Mouse (Mus musculus) liver, embryonic 15.5 days (tissue): Measurements from ENCODE around the gene Tmem206. TPM values are rescaled to one million over a fixed set of nuclear protein-coding genes. Genes with fewer than 3 reads are reported as not detected.
A peak's percentile ranks its signal among the peaks of the same experiment; 100 is the strongest.

ENCODE experiments used
- ATAC-seq: fragments of 200-750 bp; cut with Nextera tagmentation; 2 replicates; pipeline ENCODE4 v1.8.0; 2017; ENCODE audit warnings: moderate number of reproducible peaks, mild to moderate bottlenecking, moderate library complexity; ENCODE audit not compliant: insufficient read depth
- H3K27ac ChIP-seq: fragments of 300-500 bp; sonication (generic); replicated peaks from 2 replicates; pipeline ENCODE4 v1.5.1; 2015; ENCODE audit warnings: mild to moderate bottlenecking, inconsistent platforms
- H3K27me3 ChIP-seq: fragments of 300-500 bp; sonication (generic); 2 replicates; pipeline ENCODE4 v1.6.1; 2015; ENCODE audit warnings: mild to moderate bottlenecking, inconsistent platforms
- H3K36me3 ChIP-seq: fragments of 300-500 bp; sonication (generic); replicated peaks from 2 replicates; pipeline ENCODE4 v1.6.1; 2015; ENCODE audit warnings: moderate library complexity, mild to moderate bottlenecking, inconsistent platforms
- H3K4me1 ChIP-seq: fragments of 300-500 bp; sonication (generic); replicated peaks from 2 replicates; pipeline ENCODE4 v1.6.1; 2015; ENCODE audit warnings: inconsistent platforms
- H3K4me2 ChIP-seq: fragments of 300-500 bp; sonication (generic); 2 replicates; pipeline ENCODE4 v1.6.1; 2015; ENCODE audit warnings: moderate library complexity, mild to moderate bottlenecking, inconsistent platforms
- H3K4me3 ChIP-seq: fragments of 300-500 bp; sonication (generic); replicated peaks from 2 replicates; pipeline ENCODE4 v1.5.1; 2015; ENCODE audit warnings: mild to moderate bottlenecking, inconsistent platforms
- H3K9ac ChIP-seq: fragments of 300-500 bp; sonication (generic); 2 replicates; pipeline ENCODE4 v1.6.1; 2015; ENCODE audit warnings: moderate library complexity, mild to moderate bottlenecking, inconsistent platforms
- H3K9me3 ChIP-seq: fragments of 300-500 bp; sonication (generic); replicated peaks from 2 replicates; pipeline ENCODE4 v1.6.1; 2016; ENCODE audit warnings: inconsistent platforms
- WGBS: fragments of 180-500 bp; shearing (Covaris S2); methylation state at CpG from one replicate; pipeline ENCODE4 v1.1.7; 2015; ENCODE audit warnings: mixed read lengths; ENCODE audit not compliant: insufficient replicate concordance; 5-methylcytosine and 5-hydroxymethylcytosine counted together
- polyA plus RNA-seq: library from polyadenylated mRNA; unstranded; fragments of >200 nt; fragmentation: Nextera tagmentation; extraction: Ambion mirVana; gene quantifications from 2 replicates; pipeline ENCODE4 v1.2.1, GENCODE M21; 2015

The Tmem206 gene
- polyA plus RNA-seq, result 6.8 and 6.9 TPM in 2 replicates

DNA sequence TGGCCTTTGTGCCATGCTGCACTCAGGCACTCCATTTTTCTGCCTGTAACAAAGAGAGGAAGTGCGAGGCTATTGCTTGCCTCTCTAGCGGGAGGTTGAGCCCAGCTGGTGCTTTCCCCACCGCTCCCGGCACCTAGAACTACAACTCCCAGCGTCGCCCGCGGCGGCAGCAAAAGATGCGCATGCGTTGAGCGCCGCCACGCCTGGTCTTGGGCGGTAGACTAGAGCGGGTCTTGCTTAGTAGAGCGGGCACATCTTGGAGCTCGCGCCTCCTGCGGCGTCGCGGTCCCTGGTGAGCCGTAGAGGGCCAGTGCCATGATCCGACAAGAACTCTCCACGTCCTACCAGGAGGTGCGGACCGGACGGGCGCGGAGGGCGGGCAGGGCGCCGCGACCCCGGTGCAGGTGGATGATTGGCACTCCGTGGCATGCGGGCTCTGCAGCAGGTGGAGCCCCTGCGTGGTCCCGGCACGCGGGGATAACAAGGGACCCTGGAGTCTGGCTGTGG lies at the start of gene Tmem206:
Gene Tmem206 (plus strand): TSS at position 187 of the 507 bp plus-strand sequence.
- peak within 1 kb of the TSS; percentile 93 for H3K9ac ChIP-seq
- no peaks in the 10 kb centered on the region for H3K27me3 ChIP-seq
- H3K4me3 ChIP-seq, result peak within 1 kb of the TSS; percentile 88
- H3K4me2 ChIP-seq, result peak within 1 kb of the TSS; percentile 100
- WGBS, result under 1% methylated on average over 42 of the region's 42 CpGs
- peak; percentile 93 for ATAC-seq
- H3K27ac ChIP-seq, result peak within 1 kb of the TSS; percentile 79
- H3K36me3 ChIP-seq, result 0 out of 2 replicates have a peak, but pooled peaks cover under 1% of the 10 kb centered on the region
- peaks cover 53% of the 10 kb centered on the region for H3K4me1 ChIP-seq
- no peaks in the 10 kb centered on the region for H3K9me3 ChIP-seq

DNA sequence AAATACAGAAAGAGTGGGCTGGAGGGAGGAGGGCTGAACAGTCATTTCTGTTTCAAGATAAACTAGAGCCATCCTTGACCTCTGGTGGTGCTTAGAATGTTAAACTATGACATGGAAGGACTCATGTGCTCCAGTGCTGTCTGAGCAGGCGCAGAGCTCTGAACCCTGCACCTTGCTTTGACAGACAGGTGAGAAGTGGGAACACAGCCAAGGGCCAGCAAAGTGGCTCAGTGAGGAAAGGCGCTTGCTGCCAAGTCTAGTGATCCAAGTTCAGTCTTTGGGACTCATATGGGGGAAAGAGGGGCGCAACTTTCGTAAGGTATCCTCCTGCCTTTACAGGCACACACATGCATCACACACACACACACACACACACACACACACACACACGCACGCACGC lies 49.5 kb upstream of the Tmem206 start:
- no peak overlapping the region for H3K9ac ChIP-seq
- H3K27me3 ChIP-seq, result no peaks in the 10 kb centered on the region
- ATAC-seq, result no peak
- H3K4me3 ChIP-seq, result no peak overlapping the region
- no peak overlapping the region for H3K27ac ChIP-seq
- 71% methylated on average over 7 of the region's 7 CpGs for WGBS
- H3K4me2 ChIP-seq, result no peak overlapping the region
- H3K36me3 ChIP-seq, result no peaks in the 10 kb centered on the region
- H3K4me1 ChIP-seq, result peaks cover 9% of the 10 kb centered on the region; the same call in 1 of the 2 replicates
- H3K9me3 ChIP-seq, result no peaks in the 10 kb centered on the region

DNA sequence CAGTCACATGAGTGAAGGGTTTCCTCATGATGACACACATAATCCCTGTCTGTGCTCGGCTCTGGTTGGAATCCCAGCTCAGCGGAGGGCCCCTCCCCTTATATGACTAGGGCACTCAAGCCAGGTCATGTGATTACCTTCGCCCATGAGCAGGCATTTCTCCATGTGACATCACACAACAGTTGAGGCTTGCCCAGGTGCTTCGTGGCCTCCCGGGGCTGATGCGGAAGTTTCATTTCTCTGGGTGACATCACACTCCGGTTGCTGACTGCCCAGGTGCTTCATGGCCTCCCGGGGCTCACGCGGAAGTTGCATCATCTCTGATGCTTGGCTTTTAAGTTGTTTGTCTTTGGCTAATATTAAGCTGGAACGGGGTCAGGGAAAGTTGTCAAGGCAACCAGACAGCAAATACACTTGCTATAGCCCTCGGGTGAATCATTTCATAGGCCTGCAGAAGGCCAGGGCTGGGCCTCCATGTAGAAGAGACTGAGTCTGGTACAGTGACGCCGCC lies 48.1 kb upstream of the Tmem206 start:
- Histone ChIP-seq H3K36me3 (no peaks in the 10 kb centered on the region), H3K9ac (no peak overlapping the region), H3K4me3 (no peak overlapping the region), H3K4me2 (peak overlapping the region; percentile 29; the same call in 1 of the 2 replicates), H3K4me1 (peaks cover 9% of the 10 kb centered on the region; the same call in 1 of the 2 replicates), H3K9me3 (no peaks in the 10 kb centered on the region), H3K27me3 (no peaks in the 10 kb centered on the region), H3K27ac (0 out of 2 replicates have a peak overlapping the region, but pooled peaks have one; percentile 24)
- ATAC-seq, result peak; percentile 71
- WGBS, result 58% methylated on average over 14 of the region's 14 CpGs

DNA sequence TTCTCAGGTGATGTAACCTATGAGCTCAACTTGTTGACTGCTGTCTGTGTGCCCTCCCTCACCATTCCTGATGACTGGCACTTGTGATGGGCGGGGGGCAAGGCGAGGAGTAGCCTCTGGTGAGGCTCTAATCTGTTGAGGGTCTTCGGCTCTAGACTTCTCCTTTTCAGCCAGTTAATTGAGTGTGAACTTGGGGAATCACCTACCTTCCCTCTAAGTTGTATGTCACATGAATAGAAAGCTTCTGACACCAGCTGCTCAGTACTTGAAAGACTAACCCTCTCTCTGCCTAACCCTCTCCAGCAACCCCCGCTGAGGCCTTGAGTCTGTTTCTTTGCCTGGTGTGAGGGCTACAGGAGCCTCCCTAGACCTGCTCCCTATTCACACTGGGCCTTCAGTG lies 47.4 kb upstream of the Tmem206 start:
- Histone ChIP-seq H3K27ac (0 out of 2 replicates have a peak overlapping the region, but pooled peaks have one; percentile 24), H3K36me3 (no peaks in the 10 kb centered on the region), H3K27me3 (no peaks in the 10 kb centered on the region), H3K4me1 (peaks cover 13% of the 10 kb centered on the region; the same call in 1 of the 2 replicates), H3K4me3 (no peak overlapping the region), H3K9ac (no peak overlapping the region), H3K9me3 (no peaks in the 10 kb centered on the region), H3K4me2 (no peak overlapping the region)
- ATAC-seq, result no peak
- 58% methylated on average over 4 of the region's 4 CpGs for WGBS

DNA sequence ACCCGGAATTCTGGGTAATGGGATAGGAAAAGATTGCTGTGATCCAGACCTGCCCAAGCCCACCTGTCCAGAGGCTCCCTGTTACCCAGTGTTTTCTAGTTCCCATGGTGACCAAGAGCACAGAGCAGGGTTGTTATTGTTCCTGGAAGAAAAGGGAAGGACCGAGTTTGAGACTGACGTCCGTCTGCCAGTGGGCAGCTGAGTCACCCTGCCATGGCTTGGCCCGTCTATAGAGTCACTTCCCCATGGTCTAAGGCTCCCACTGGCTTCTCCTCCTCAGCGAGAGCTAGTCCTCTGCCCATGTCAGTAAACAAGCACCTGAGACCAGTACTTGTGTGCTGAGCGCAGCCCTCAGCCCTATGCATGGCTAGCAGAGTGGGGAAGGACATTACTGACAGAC lies 44.5 kb upstream of the Tmem206 start:
- no peak overlapping the region for H3K27ac ChIP-seq
- no peak overlapping the region for H3K4me2 ChIP-seq
- H3K9me3 ChIP-seq, result no peaks in the 10 kb centered on the region
- WGBS, result 23% methylated on average over 7 of the region's 7 CpGs
- ATAC-seq, result no peak
- H3K27me3 ChIP-seq, result no peaks in the 10 kb centered on the region
- H3K4me1 ChIP-seq, result peaks cover 15% of the 10 kb centered on the region; the same call in 1 of the 2 replicates
- no peak overlapping the region for H3K4me3 ChIP-seq
- no peak overlapping the region for H3K9ac ChIP-seq
- H3K36me3 ChIP-seq, result no peaks in the 10 kb centered on the region

DNA sequence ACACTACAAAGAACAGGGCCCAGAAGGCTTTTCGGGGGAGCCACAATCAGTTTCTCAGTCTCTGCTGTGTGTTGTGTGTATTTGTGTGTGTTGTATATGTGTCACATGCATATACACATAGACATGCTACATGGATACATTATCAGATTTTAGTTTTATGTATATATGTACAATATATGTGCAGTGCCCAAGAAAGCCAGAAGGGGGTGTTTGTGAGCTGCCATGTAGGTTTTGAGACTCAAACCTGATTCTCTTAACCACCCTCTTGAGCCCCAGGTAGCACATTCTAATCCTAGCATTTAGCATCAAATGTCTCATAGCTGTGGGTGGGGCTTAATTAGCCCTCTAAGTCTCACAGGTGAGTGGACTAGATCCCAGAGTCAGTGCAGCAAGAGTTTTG lies 43.4 kb upstream of the Tmem206 start:
- ATAC-seq, result no peak
- no peak overlapping the region for H3K4me2 ChIP-seq
- no peak overlapping the region for H3K9ac ChIP-seq
- H3K36me3 ChIP-seq, result no peaks in the 10 kb centered on the region
- no peaks in the 10 kb centered on the region for H3K9me3 ChIP-seq
- 76% methylated on average over 1 of the region's 1 CpGs for WGBS
- peaks cover 15% of the 10 kb centered on the region; the same call in 1 of the 2 replicates for H3K4me1 ChIP-seq
- no peak overlapping the region for H3K4me3 ChIP-seq
- H3K27ac ChIP-seq, result no peak overlapping the region
- no peaks in the 10 kb centered on the region for H3K27me3 ChIP-seq

DNA sequence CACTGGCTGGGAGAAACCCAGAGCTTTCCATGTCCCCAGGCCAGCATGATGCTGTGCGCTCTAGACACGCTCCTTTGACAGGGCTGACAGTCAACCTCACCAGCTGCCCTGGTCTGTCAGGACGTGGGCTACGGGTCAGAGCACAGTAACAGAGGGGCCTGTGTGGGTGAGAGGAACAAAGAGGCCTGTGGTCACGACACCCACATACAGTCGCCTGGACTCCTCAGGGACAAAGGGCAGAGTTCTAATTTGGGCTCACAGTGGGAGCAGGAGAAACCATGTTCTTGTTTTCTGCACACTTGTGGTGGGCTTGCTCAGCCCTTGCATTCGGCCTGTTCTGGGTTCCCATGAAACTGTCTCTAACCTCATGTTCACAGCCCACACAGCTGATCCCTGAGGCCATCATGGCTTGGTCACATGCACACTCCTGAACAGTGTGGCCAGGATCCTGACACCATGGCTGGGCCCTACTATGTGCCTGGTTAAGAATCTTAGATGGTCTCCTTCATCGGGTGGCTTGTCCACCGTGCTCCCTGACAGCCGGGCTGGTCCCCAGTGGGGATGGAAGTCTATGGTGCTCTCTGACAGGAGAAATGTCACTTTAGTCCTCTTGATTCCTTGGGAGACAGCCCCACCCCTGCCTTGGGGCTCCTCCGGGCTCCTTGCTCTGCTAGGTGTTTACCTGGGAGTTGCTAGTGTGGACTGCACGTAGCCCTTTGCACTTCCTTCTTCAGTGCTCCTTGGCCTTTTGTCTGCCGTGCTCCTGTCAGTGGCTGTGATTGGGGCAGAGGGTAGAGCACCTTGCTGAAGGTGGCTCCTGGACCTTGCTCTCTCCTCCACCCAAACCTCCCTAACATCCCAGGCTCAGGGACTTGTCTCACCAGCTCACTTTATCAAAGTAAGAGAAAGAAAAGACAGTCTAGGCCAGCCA lies 42.3 kb upstream of the Tmem206 start:
- Histone ChIP-seq H3K4me2 (no peak overlapping the region), H3K36me3 (no peaks in the 10 kb centered on the region), H3K4me1 (peaks cover 9% of the 10 kb centered on the region; the same call in 1 of the 2 replicates), H3K27me3 (no peaks in the 10 kb centered on the region), H3K4me3 (no peak overlapping the region), H3K9me3 (no peaks in the 10 kb centered on the region), H3K9ac (no peak overlapping the region), H3K27ac (no peak overlapping the region)
- ATAC-seq, result 0 out of 2 replicates have a peak, but pooled peaks have one; percentile 16
- WGBS, result 59% methylated on average over 13 of the region's 13 CpGs

DNA sequence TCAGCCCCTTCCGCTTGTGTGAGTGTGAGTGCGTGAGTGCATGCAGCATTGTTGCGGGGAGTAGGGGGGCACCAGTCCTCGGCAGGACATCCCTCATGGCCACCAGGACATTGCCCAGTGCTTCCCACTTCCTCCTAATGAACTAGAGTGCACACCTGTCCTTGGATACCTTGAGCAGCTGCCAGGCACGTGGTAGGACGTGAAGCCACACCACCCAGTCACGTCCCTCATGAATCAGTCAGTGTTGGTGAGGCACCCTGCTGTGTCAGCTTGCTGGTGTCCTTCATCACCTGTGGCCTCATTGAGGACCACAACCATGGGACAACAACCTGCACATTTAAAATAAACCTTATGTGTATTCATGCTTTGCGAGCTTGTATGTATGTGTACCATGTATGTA lies 41.2 kb upstream of the Tmem206 start:
- H3K4me2 ChIP-seq, result no peak overlapping the region
- no peaks in the 10 kb centered on the region for H3K9me3 ChIP-seq
- H3K27me3 ChIP-seq, result no peaks in the 10 kb centered on the region
- no peak overlapping the region for H3K4me3 ChIP-seq
- no peak overlapping the region for H3K9ac ChIP-seq
- ATAC-seq, result no peak
- H3K4me1 ChIP-seq, result peaks cover 9% of the 10 kb centered on the region
- 67% methylated on average over 8 of the region's 8 CpGs for WGBS
- H3K36me3 ChIP-seq, result no peaks in the 10 kb centered on the region
- no peak overlapping the region for H3K27ac ChIP-seq

DNA sequence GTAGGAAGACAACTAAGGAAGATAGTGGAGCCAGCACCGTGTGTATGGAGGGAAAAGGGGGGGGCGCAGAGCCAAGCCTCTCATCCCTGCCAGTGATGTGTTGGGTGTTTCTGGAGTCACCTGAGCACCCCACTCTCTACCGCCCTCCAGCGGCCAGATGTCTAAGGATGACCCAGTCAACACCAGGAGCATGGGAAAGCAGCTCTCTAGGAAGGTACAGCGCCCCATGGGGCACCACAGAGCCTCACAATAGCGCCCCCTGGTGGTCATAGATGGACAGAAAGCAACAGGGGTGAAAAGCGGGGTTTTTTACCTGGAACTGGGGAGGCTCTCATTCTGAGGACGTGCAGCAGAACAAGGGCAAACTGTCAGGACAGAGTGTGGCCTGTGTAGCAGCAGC lies 37.0 kb upstream of the Tmem206 start:
- Histone ChIP-seq H3K27ac (no peak overlapping the region), H3K27me3 (peaks cover 4% of the 10 kb centered on the region; the same call in 1 of the 2 replicates), H3K36me3 (no peaks in the 10 kb centered on the region), H3K9ac (no peak overlapping the region), H3K4me2 (no peak overlapping the region), H3K4me1 (peaks cover 2% of the 10 kb centered on the region; the same call in 1 of the 2 replicates), H3K4me3 (no peak overlapping the region), H3K9me3 (no peaks in the 10 kb centered on the region)
- whole genome bisulfite sequencing, result 31% methylated on average over 8 of the region's 8 CpGs
- peak; percentile 23; the same call in 1 of the 2 replicates for ATAC-seq

DNA sequence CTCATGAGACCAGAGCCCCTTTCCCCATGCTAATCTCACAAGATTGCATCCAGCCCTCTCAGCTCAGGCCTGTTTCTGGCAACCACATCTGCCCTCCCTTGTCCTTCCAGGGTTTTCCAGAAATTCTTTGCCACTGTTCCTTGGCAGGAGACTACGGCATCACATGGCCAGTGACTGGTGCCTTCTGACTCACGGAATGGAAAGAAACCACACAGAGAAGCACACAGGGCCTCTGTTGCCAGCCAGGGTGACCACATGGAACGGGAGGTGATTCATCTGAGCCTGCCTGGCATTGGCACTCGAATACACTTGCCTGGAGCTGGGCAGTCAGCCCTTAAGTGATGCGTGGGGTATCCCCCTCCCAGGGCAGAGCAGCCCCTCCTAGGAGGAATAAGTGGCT lies 33.4 kb upstream of the Tmem206 start:
- H3K27ac ChIP-seq, result no peak overlapping the region
- no peak overlapping the region for H3K4me3 ChIP-seq
- no peak for ATAC-seq
- no peaks in the 10 kb centered on the region for H3K9me3 ChIP-seq
- no peak overlapping the region for H3K4me2 ChIP-seq
- H3K4me1 ChIP-seq, result no peaks in the 10 kb centered on the region; the same call in 1 of the 2 replicates
- H3K27me3 ChIP-seq, result peaks cover 4% of the 10 kb centered on the region; the same call in 1 of the 2 replicates
- no peaks in the 10 kb centered on the region for H3K36me3 ChIP-seq
- WGBS, result 56% methylated on average over 5 of the region's 5 CpGs
- no peak overlapping the region for H3K9ac ChIP-seq

DNA sequence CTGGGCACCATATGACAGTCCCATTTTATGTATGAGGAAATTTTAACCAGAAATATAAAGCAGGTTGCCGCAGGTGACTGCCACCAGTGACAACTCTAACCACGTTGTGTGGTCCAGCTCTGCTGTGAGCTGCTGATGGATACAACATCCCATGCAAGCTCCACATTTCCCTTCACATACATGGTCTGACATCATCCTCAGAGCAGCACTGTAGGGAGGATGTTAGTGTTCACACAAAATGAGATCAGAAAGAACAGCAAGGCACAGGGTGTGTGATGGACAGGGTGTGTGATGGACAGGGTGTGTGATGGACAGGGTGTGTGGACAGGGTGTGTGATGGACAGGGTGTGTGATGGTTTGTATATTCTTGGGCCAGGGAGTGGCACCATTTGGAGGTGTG lies 32.7 kb upstream of the Tmem206 start:
- ATAC-seq, result no peak
- Histone ChIP-seq H3K9me3 (no peaks in the 10 kb centered on the region), H3K9ac (no peak overlapping the region), H3K27me3 (peaks cover 4% of the 10 kb centered on the region; the same call in 1 of the 2 replicates), H3K36me3 (no peaks in the 10 kb centered on the region), H3K4me1 (no peaks in the 10 kb centered on the region; the same call in 1 of the 2 replicates), H3K27ac (no peak overlapping the region), H3K4me2 (no peak overlapping the region), H3K4me3 (no peak overlapping the region)
- 57% methylated on average over 2 of the region's 2 CpGs for WGBS
